Mouse (Mus musculus) neural tube, embryonic 10.5 days (tissue): ENCODE data around the gene Tex264.
"Not testable (repeated sequence)": the region's sequence is repeated elsewhere in the genome, so short reads cannot be mapped to it uniquely, and the experiment has no call there.

Experiments used
- DNase-seq: peaks from one replicate; pipeline ENCODE4 v3.0.0-alpha.2; 2017; ENCODE audit warnings: low spot score; ENCODE audit errors: extremely low spot score

The Tex264 gene

DNA sequence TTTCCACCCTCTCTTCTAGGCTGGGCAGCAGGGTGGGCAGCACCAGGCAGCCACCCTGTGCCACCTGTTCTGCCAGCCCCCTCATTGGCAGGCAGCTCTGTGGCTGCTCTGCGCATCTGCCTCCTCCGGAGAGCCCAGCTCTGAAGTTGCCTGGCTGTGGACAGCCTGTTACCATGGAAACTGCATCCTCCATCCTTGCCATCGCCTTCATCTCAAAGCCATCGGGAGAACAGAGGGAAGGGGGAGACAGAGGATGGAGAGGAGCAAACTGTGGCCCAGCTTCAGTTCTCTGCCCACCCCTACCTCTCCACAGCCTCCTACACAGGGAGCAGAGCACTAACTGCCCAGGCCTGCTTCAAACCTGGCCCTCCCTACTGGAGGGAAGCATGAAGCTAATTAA, 21.3 kb downstream of the Tex264 start:
- DNase-seq = no peak

DNA sequence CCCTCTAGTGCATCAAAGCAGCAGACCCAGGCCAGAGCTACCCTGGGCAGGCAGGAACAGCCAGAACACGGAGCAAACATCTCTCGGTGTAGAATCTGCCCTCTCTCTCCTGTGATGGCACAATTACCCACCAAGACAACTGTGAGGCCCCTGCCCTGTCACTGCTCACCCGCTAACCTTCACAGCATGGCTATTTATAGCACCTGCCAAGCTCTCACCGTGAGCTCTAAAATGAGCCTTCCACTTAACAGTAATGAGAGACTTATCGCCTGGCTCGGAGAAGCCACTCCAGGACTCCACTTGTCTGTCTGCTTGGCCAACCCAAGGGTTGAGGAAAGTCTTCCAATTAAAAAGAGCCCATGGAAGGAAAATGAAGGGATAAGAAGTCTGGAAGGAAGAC, 22.5 kb downstream of the Tex264 start:
- DNase-seq = no peak

DNA sequence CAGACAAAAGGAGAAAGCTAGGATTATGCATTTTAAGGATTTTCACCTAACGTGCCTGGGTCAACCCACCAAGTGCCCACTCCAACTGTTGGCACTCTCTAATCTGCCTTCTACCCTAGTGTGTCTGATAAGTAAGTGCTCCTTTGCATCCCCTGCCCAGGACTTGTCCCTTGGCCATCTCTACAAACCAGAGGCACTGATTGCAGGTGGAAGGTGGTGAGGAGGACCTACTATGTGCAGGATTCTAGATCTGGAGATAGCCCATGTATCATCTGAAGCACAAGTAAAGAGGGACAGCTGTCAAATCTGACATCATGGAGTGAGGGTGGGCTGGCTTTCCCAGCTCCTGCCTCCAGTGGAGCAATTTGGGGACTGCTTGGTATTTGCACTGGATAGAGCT, 25.8 kb downstream of the Tex264 start:
- no peak for DNase-seq

DNA sequence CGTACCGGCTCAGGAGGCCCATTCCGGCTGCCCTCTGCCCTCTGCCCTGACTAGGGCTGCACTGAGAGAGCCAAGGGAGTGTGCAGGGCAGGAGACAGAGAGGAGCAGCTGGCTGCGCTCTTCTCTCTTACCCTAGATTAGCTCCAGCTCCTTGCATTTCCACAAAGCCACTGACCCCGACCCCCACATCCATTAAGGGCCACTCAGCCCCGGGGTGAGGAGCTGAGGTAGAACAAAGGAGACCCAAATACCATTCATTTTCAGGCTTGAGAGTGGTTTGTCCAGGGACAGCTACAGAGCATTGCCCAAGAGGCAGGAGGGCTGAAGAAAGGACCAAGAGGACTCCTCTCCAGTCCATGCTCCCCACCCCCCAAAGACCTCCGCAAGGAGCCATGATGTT, 26.3 kb downstream of the Tex264 start:
- DNase-seq = peak; percentile 38

DNA sequence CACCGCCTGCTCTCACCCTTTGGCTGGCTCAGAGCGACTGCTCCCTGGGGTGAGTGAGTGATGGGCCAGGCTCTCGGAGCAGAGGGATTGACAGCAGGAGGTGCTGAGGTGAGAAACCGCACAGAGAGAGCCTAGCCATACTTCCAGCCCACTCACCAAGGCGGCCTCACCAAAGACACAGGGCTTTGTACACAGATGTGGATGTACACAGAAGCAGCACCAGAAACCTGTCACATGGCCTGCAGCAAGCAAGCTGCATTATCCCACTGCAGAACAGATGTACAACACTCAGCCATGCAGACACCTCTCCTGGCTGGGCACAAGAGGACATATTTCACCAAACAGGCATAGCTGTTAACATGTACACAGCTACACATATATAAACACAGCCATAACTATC, 28.1 kb downstream of the Tex264 start:
- DNase-seq = no peak

DNA sequence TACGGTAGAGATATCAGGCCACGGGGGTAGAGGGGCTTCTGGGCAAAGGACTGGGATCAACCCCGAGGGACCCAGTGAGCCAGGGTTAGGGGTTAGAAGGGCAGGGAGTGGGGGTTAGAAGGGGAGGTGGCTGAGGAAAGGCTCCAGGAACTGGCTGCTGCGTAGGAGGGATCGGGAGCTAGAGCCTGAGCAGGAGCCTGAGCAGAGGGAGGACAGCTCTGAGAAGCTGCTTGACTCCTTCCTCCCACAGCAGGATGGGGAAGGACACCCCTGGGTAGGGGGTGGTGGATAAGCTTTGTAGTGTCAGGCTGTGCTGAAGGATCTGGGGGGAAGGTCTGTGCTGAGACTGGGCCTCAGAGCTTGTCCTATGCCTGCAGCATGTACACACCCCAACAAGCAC, 28.9 kb downstream of the Tex264 start:
- no peak for DNase-seq

DNA sequence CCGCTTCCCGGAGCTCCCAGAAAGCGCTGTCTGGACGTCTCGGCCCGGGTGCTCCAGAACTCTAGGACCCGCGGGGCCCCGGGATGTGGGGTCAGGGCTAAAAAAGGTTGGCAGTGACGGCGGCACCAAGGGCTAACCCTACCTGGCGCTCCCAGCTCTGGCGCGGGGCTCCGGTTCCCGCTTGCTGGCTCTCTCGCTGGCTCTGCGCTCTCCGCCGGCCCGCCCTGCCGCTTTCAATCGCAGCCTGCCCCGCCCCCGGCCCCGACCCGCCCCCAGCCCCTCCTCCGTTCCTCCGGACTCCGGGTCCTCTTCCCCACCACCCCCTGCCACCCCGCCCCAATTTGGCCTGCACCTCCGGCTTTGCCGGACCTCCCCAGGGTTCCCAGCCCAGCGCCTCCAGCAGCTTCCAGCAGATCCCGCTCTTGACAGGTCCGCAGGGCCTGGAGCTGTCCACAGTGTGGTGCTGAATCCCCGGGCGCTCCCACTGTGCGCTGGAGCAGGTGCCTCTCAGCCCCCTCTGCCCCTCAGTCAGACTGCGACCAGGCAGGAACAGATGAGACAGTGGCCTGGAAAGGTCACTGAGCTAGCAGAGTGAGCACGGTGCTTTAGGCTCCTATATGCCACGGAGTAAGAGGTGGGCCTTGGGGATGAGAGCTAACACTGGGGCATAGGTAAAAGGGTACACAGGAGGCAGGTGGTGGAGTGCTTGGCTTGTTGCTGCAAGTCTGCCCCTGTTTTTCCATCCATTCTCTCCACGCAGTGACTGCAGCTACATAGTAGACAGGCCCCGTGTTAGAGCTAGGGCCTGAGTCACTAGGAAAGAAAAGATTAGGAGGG, 29.6 kb downstream of the Tex264 start, which contains the start of gene Grm2:
Grm2 (minus strand) TSS at position 199 of the 837 bp plus-strand sequence.
- DNase-seq = peak; percentile 89

DNA sequence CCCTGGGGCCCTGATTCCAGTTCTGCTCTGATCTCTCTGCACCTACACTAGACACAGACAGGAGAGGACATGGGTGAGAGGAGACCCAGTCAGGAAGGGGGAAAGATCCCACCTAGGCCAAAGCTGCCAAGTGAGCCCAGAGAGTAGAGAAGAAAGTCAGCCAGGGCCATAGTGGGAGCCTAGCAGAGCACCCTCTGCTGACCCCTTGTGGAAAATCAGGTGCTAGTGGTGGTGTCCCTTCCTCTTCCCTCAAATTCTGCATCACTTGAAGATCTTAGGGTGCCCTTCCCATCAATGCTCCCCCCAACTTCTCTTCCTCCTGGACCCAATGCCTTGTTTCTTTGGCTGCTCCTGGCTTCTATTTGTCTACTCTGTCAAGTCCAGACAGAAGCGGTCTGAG, 33.0 kb downstream of the Tex264 start:
- no peak for DNase-seq

DNA sequence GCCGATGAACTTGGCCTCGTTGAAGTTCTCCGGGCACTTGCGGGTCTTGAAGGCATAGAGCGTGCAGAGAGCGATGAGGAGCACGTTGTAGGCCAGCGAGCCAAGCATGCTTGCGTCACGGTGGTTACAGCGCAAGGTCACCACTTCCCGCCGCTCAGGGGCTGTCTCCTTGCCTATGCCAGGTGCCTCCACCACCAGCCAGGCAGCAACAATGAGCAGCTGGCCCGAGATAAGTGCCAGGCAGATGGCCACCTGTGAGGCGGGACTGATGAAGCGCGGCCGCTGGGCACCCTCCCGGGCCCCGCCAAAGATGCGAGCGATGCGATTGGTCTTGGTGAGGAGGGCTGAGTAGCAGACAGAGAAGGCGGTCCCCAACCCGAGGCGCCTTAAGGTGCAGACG, 38.5 kb downstream of the Tex264 start:
- no peak for DNase-seq

DNA sequence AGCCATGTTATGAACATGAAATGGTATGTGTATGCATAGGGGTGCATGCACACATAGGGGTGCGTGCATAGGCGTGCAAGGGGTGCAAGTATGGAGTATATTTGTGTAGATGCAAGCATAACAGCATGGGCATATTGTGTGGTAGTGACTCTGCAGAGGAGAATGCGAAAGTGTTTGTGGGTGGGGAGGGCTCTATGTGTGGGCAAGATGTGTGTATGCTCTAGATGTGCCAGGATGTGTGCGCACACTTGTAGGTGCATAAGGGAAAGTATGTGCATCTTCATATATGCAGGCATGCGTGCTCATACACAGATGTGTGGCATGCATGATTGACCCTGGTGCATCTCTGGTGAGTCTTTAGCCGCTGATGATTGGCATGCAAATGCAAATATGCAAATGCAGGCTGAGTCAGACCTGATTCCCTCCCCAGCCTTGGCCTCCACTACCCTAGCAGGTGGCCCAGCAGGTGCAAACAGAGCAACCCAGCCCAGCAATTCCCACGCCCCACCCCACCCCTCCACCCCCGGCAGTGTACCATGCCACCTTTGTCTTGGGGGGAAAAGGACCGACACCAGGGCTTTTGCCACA, 39.9 kb downstream of the Tex264 start:
- DNase-seq = no peak

DNA sequence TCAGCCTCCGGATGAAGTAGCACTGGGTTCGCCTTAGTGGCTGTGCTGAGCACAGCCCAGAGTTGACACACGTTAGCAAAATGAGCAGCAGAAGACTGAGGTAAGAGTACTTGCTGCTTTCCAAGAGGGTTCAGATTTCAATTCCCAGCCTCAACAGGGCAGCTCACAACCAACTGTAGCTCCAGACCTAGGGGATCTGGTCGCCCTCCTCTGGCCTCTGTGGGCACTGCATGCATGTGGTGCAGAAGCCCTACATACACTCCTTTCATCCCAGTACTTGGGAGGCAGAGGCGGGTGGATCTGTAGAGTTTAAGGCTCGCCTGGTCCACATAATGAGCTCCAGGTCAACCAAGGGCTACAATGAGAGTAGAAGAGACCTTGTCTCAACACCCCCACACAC, 41.9 kb downstream of the Tex264 start:
- no peak for DNase-seq

DNA sequence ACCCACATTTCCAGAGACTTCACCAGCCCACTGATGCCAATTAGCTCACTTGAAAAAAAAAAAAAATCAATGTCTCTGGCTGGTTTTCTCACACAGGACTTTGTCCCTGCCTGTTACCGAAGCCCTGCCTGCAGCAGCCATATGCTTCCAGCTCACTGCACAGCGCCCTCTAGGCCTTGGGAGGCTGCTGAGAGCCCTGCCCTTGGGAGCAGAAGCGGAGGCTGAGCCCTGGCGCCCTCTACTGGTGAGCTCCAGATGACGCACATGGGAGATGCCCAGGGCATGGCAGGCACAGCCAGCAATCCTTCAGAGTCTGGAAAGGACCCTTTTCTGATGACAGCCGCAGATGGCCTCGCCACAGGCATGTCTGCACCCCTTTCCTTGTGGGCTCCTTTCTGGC, 42.6 kb downstream of the Tex264 start:
- peak; percentile 73 for DNase-seq

DNA sequence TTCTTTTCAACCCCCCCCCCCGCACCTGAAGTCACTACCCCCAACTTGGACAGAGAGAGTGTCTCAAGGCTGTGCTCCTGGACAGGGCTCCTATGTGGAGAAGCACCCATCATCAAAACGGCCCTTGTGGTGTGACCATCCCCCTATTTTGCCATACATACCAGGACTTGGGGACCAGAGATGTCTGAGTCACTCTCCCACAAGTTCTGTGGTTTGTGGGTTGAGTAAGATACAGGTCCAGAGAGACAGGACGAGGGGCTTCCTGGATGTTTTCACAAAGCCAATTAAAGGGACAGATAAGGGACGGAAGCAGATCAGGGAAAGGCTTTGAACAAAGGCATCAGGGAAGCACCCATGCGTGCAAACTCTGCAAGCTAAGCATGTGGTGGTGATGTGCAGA, 44.4 kb downstream of the Tex264 start:
- no peak for DNase-seq

DNA sequence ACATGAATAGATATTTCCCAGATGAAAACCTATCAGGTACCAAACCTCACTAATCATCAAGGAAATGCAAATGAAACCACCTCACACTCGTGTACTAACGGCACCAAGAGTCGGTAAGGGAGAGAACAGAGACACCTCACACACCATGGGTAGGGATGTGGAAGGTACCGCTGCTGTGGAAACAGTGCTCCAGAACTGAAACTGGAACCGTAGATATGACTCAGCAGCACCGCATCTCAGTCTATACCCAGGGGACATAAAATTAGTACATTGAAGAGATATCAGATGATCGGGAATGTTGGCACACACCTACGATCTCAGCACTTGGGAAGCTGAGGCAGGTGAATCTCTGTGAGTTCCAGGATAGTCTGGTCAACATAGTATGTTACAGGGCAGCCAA, 47.6 kb downstream of the Tex264 start:
- no peak for DNase-seq

DNA sequence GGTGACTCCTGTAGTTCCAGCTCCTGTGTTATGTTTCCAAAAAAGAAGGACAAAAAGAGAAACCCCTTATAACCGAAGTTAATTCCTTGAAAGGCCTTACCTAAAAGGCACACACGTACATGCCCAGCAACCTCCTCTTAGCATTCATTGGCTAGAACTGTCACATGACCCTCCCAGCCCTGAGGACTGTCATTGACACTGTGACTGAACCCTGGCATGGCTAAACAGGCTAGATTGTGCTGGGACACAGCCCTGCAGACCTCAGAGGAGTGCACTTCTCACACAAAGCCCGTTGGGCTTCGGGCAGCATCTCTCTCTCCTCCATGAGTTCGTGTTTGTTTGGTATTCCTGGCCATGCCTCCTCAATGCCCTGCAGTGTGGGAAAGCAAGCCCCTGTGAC, 53.5 kb downstream of the Tex264 start:
- no peak for DNase-seq

DNA sequence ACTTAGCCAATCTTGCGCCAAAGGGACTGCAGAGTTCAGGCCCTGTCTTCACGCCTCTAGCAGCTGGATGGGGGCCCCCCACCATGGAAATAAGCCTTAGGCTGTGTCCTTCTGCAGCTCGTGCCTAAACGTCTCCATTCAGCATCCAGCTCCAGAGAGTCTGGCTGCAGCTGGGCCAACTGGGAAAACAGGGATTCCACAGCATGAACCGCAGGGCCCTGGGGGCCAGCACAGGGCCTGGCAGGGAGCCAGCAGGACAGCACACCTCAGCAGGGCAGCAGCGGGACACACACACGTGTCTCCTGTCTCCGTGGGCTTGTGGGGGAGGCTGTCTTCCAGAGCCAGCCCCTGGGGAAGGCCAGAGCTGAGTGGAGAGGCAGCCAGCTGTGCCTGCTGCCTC, 57.9 kb downstream of the Tex264 start:
- not testable (repeated sequence) for DNase-seq

DNA sequence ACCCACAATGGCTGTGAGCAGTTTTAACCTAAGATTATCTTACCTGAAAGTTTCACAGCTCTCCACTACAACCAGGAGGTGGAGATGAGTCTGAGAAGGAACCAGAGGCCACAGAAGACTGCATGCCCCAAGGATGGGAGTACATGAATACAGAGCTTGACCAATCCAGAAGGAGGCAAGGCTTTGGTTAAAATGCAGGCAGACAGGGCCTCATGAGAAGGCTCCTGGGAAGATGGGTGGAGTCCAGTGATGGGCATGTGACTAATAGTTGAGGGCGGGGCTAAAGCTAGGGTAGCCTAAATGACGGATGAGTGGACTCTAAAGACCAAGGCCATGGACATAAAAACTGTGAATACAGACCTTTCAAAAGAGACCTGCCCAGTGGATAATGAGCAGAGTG, 59.4 kb downstream of the Tex264 start, which contains the start of gene Iqcf6:
Iqcf6 (plus strand) TSS at position 301 of the 400 bp plus-strand sequence.
- DNase-seq = no peak

DNA sequence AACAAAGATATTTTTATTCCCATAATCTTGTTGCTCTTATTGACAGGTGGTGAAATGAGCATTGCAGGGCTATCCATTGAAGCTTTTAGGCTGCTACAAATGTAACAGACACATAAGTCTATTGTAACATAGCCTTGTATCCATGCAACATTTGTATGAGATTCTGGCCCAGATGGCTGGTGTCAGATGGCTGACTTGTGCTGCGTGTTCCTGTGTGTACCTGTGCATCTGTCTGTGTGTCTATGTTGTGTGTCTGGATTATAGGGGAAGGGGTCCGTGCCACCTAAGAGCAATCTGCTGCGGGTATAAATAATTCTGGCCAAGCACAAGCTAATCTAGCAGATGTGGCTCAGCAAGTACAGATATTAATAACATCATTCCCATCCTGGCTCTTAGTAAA, 68.2 kb downstream of the Tex264 start:
- DNase-seq = no peak

DNA sequence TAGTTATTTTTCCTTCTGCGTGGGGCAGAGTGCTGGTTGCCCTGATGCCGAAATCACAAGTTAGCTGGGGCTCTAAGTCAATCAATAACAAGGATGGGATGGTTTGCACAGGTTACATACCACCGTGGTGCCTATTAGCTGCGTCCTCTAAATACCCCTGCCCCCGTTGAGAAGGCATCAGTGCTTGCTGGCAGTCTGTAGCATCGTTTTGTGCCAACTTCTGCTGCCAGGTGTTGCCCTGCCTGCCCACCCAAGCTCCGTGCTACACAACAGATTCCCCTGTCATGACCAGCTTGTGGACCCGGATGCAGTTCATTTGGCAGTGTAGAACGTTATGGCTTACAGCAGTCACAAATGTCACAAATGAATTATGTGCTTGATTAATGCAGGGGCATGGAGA, 69.4 kb downstream of the Tex264 start:
- DNase-seq = no peak

DNA sequence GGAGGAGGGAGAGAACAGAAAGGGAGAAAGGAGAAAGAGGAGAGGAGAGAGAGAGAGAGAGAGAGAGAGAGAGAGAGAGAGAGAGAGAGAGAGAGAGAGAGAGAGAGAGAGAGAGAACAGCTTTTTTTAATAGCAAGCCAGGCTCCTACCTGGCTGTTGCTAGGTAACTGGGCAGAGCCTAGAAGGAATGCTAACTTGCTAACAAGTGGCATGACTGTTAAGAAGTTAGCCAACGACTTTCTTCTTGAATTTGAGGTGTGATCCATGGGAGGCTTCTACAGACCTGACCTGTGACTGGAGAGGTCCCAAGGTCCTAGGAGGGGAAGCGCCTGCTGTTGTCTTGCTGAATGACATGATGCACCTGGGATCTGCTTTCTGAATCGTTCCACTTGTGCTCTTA, 71.1 kb downstream of the Tex264 start:
- DNase-seq = no peak

DNA sequence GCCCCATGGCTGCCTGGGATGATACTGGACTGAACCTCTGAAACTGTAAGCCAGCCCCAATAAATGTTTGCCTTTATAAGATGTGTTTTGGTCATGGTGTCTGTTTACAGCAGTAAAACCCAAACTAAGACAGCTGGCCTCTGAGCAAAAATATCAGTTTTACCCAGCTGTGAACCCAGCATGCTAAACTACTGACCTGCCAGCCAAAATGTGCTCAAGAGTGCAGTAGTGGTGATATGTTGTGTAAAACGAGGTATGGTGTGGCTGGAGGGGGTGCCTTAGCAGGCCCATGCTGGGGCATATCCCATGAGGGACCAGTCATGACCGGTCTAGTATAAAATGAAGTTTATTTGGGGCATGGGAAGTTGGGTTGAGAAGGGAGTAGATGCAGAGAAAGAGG, 71.8 kb downstream of the Tex264 start:
- DNase-seq = no peak

DNA sequence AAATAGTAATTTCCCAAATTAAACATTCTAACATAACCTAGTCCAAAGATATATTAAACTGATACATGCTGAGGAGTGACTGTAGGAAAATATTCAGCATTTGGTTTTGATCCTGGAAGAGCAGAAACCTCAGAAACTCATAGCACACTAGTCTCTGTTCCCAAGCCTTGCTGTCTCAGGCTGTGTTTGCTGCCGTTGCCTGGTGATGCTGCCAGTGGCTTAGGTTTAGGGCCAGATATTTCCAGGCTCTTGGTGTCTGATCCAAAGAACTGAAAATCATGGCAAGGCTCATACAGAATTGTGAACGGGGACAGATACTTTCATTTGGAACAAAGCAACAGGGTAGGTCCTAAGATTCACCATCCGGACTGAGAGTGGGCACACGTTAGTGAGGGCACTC, 75.0 kb downstream of the Tex264 start:
- no peak for DNase-seq
